Mouse (Mus musculus) embryonic facial prominence, embryonic 12.5 days (tissue): ENCODE measurements around the gene Hcrt. TPM values are rescaled to one million over a fixed set of nuclear protein-coding genes. Genes with fewer than 3 reads are reported as not detected.
"Not testable (repeated sequence)": the region's sequence is repeated elsewhere in the genome, so short reads cannot be mapped to it uniquely, and the experiment has no call there.

ENCODE experiments used
- ATAC-seq: fragments of 200-750 bp; cut with Nextera tagmentation; 2 replicates; pipeline ENCODE4 v1.8.0; 2017; ENCODE audit not compliant: insufficient number of reproducible peaks, insufficient read depth, low FRiP score, low TSS enrichment
- H3K27ac ChIP-seq: fragments of 300-500 bp; sonication (generic); 2 replicates; pipeline ENCODE4 v1.5.1; 2016; ENCODE audit warnings: mild to moderate bottlenecking
- H3K27me3 ChIP-seq: fragments of 300-500 bp; sonication (generic); 2 replicates; pipeline ENCODE4 v1.6.1; 2016; ENCODE audit warnings: mild to moderate bottlenecking, moderate library complexity
- H3K36me3 ChIP-seq: fragments of 300-500 bp; sonication (generic); 2 replicates; pipeline ENCODE4 v1.6.1; 2016; ENCODE audit warnings: mild to moderate bottlenecking
- H3K4me1 ChIP-seq: fragments of 300-500 bp; sonication (generic); 2 replicates; pipeline ENCODE4 v1.6.1; 2016
- H3K4me2 ChIP-seq: fragments of 300-500 bp; sonication (generic); replicated peaks from 2 replicates; pipeline ENCODE4 v1.6.1; 2016; ENCODE audit warnings: mild to moderate bottlenecking, moderate library complexity
- H3K4me3 ChIP-seq: fragments of 300-500 bp; sonication (generic); 2 replicates; pipeline ENCODE4 v1.5.1; 2016; ENCODE audit warnings: mild to moderate bottlenecking
- H3K9ac ChIP-seq: fragments of 300-500 bp; sonication (generic); 2 replicates; pipeline ENCODE4 v1.6.1; 2016; ENCODE audit warnings: mild to moderate bottlenecking, moderate library complexity
- H3K9me3 ChIP-seq: fragments of 300-500 bp; sonication (generic); 2 replicates; pipeline ENCODE4 v1.6.1; 2016; ENCODE audit warnings: mild to moderate bottlenecking, moderate library complexity
- WGBS: fragments of 180-500 bp; shearing (Covaris S2); methylation state at CpG from one replicate; pipeline ENCODE4 v1.1.7; 2016; 5-methylcytosine and 5-hydroxymethylcytosine counted together
- polyA plus RNA-seq: library from polyadenylated mRNA; unstranded; fragments of >200 nt; fragmentation: Nextera tagmentation; extraction: Ambion mirVana; gene quantifications from 2 replicates; pipeline ENCODE4 v1.2.1, GENCODE M21; 2016

Hcrt gene
- polyA plus RNA-seq, result not detected in 2 replicates

- H3K4me3 ChIP-seq, result peak within 1 kb of the TSS; percentile 32
- 84% methylated on average over 7 of the region's 7 CpGs for WGBS
- H3K4me1 ChIP-seq, result peaks cover 12% of the 10 kb centered on the region
- H3K27me3 ChIP-seq, result peaks cover 51% of the 10 kb centered on the region
- H3K4me2 ChIP-seq, result peak within 1 kb of the TSS; percentile 65
- H3K36me3 ChIP-seq, result no peaks in the 10 kb centered on the region
- H3K9me3 ChIP-seq, result no peaks in the 10 kb centered on the region
- no peak for ATAC-seq
- peak within 1 kb of the TSS; percentile 44 for H3K9ac ChIP-seq
- H3K27ac ChIP-seq, result no peak within 1 kb of the TSS
These were observed at the start of gene Hcrt for GRCm38 (mm10) chr11:100762831-100763230. Hcrt (minus strand) TSS chr11:100762931.

GRCm38 (mm10) chr11:100811132-100811531 lies 48.4 kb upstream of the Hcrt start:
- no peaks in the 10 kb centered on the region for H3K9me3 ChIP-seq
- no peaks in the 10 kb centered on the region for H3K27me3 ChIP-seq
- H3K4me2 ChIP-seq, result no peak overlapping the region
- no peak for ATAC-seq
- H3K4me1 ChIP-seq, result peaks cover 11% of the 10 kb centered on the region; the same call in 1 of the 2 replicates
- no peak overlapping the region for H3K9ac ChIP-seq
- no peak overlapping the region for H3K4me3 ChIP-seq
- H3K27ac ChIP-seq, result peak overlapping the region; percentile 65; the same call in 1 of the 2 replicates
- WGBS, result 67% methylated on average over 2 of the region's 2 CpGs
- H3K36me3 ChIP-seq, result no peaks in the 10 kb centered on the region

GRCm38 (mm10) chr11:100810516-100810915 lies 47.8 kb upstream of the Hcrt start:
- Histone ChIP-seq H3K9me3 (no peaks in the 10 kb centered on the region), H3K27ac (peak overlapping the region; percentile 65; the same call in 1 of the 2 replicates), H3K9ac (no peak overlapping the region), H3K36me3 (no peaks in the 10 kb centered on the region), H3K27me3 (no peaks in the 10 kb centered on the region), H3K4me2 (no peak overlapping the region), H3K4me3 (no peak overlapping the region), H3K4me1 (peaks cover 11% of the 10 kb centered on the region; the same call in 1 of the 2 replicates)
- ATAC-seq, result 0 out of 2 replicates have a peak, but pooled peaks have one; percentile 52
- WGBS, result 28% methylated on average over 9 of the region's 9 CpGs

GRCm38 (mm10) chr11:100806380-100807305 lies 43.9 kb upstream of the Hcrt start:
- Histone ChIP-seq H3K4me2 (no peak overlapping the region), H3K4me1 (0 out of 2 replicates have a peak, but pooled peaks cover 9% of the 10 kb centered on the region), H3K27me3 (no peaks in the 10 kb centered on the region), H3K9ac (no peak overlapping the region), H3K9me3 (no peaks in the 10 kb centered on the region), H3K27ac (no peak overlapping the region), H3K36me3 (peaks cover 24% of the 10 kb centered on the region), H3K4me3 (no peak overlapping the region)
- ATAC-seq, result no peak
- WGBS, result 69% methylated on average over 20 of the region's 20 CpGs

- H3K4me3 ChIP-seq, result no peak overlapping the region
- no peak overlapping the region for H3K9ac ChIP-seq
- H3K4me1 ChIP-seq, result 0 out of 2 replicates have a peak, but pooled peaks cover 6% of the 10 kb centered on the region
- H3K36me3 ChIP-seq, result peaks cover 33% of the 10 kb centered on the region
- WGBS, result 67% methylated on average over 7 of the region's 7 CpGs
- no peaks in the 10 kb centered on the region for H3K27me3 ChIP-seq
- H3K9me3 ChIP-seq, result no peaks in the 10 kb centered on the region
- H3K4me2 ChIP-seq, result no peak overlapping the region
- ATAC-seq, result no peak
- H3K27ac ChIP-seq, result no peak overlapping the region
These were observed 42.8 kb upstream of the Hcrt start for GRCm38 (mm10) chr11:100805535-100805934.

- ATAC-seq, result no peak
- 88% methylated on average over 10 of the region's 10 CpGs for WGBS
- Histone ChIP-seq H3K4me3 (no peak overlapping the region), H3K9me3 (no peaks in the 10 kb centered on the region), H3K27ac (no peak overlapping the region), H3K4me1 (0 out of 2 replicates have a peak, but pooled peaks cover 2% of the 10 kb centered on the region), H3K27me3 (no peaks in the 10 kb centered on the region), H3K4me2 (no peak overlapping the region), H3K36me3 (peaks cover 33% of the 10 kb centered on the region), H3K9ac (no peak overlapping the region)
These were observed 41.7 kb upstream of the Hcrt start for GRCm38 (mm10) chr11:100804409-100804808.

- no peak for ATAC-seq
- H3K27me3 ChIP-seq, result no peaks in the 10 kb centered on the region
- peaks cover 41% of the 10 kb centered on the region for H3K36me3 ChIP-seq
- no peaks in the 10 kb centered on the region for H3K9me3 ChIP-seq
- WGBS, result 80% methylated on average over 5 of the region's 5 CpGs
- H3K4me1 ChIP-seq, result no peaks in the 10 kb centered on the region
- H3K27ac ChIP-seq, result no peak overlapping the region
- no peak overlapping the region for H3K9ac ChIP-seq
- H3K4me2 ChIP-seq, result no peak overlapping the region
- H3K4me3 ChIP-seq, result no peak overlapping the region
These were observed 36.7 kb upstream of the Hcrt start for GRCm38 (mm10) chr11:100799426-100799825.

- no peaks in the 10 kb centered on the region for H3K27me3 ChIP-seq
- H3K4me1 ChIP-seq, result no peaks in the 10 kb centered on the region
- H3K36me3 ChIP-seq, result peaks cover 22% of the 10 kb centered on the region
- no peak overlapping the region for H3K4me3 ChIP-seq
- no peak overlapping the region for H3K27ac ChIP-seq
- H3K9ac ChIP-seq, result no peak overlapping the region
- 66% methylated on average over 8 of the region's 8 CpGs for WGBS
- no peak for ATAC-seq
- no peak overlapping the region for H3K4me2 ChIP-seq
- H3K9me3 ChIP-seq, result no peaks in the 10 kb centered on the region
These were observed 33.9 kb upstream of the Hcrt start for GRCm38 (mm10) chr11:100796585-100796984.

- 81% methylated on average over 2 of the region's 2 CpGs for WGBS
- ATAC-seq, result no peak
- Histone ChIP-seq H3K27ac (no peak overlapping the region), H3K27me3 (no peaks in the 10 kb centered on the region), H3K9me3 (no peaks in the 10 kb centered on the region), H3K4me2 (no peak overlapping the region), H3K36me3 (peaks cover 15% of the 10 kb centered on the region), H3K9ac (no peak overlapping the region), H3K4me3 (no peak overlapping the region), H3K4me1 (no peaks in the 10 kb centered on the region)
These were observed 32.7 kb upstream of the Hcrt start for GRCm38 (mm10) chr11:100795386-100795785.

- H3K4me2 ChIP-seq, result no peak overlapping the region
- H3K27me3 ChIP-seq, result no peaks in the 10 kb centered on the region
- no peak overlapping the region for H3K27ac ChIP-seq
- ATAC-seq, result no peak
- H3K9me3 ChIP-seq, result no peaks in the 10 kb centered on the region
- H3K4me1 ChIP-seq, result peaks cover 17% of the 10 kb centered on the region; the same call in 1 of the 2 replicates
- 84% methylated on average over 2 of the region's 2 CpGs for WGBS
- H3K4me3 ChIP-seq, result no peak overlapping the region
- H3K36me3 ChIP-seq, result peaks cover 12% of the 10 kb centered on the region
- no peak overlapping the region for H3K9ac ChIP-seq
These were observed 28.8 kb upstream of the Hcrt start for GRCm38 (mm10) chr11:100791457-100792049.

GRCm38 (mm10) chr11:100790644-100791043 lies 27.9 kb upstream of the Hcrt start:
- H3K27ac ChIP-seq, result peak overlapping the region; percentile 32
- not testable (repeated sequence) for H3K9me3 ChIP-seq, ATAC-seq, H3K27me3 ChIP-seq, H3K4me3 ChIP-seq, H3K36me3 ChIP-seq, H3K9ac ChIP-seq, H3K4me2 ChIP-seq
- peaks cover 20% of the 10 kb centered on the region; the same call in 1 of the 2 replicates for H3K4me1 ChIP-seq
- 84% methylated on average over 9 of the region's 9 CpGs for WGBS
